Mouse (Mus musculus): ENCODE measurements at regions not wholly inside any gene's neighbourhood (a gene's known extent, or its start where the extent isn't known, plus 50 kb on each side); places are given as distances from the start of the nearest gene placed in this dataset.

DNA sequence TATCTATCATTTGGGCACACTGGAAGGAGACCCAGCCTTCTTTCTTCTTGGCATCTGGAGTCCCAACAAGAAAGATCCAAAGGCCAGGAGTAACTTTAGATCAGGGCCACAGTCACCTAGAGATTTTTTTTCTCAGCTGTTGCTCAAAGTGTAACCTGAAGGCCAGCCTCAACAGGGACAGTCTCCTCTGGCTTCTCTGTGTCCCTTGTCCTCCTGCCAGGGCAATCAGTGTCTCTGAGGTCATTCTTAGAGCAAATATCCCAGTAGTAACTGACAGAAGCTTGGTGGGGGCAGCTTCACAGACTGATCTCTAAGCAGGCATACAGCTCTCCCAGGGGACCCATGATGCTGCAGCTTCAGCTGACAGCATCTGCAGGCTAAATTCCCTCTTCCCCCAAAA, 111.6 kb upstream of the Nsun2 start:
- TF ChIP-seq CTCF (IDR thresholded peaks at IDR 0.05) (no peak), EP300 (IDR thresholded peaks at IDR 0.05) (no peak)

All from lung, postnatal 0 days (tissue).